Mouse (Mus musculus) small intestine, adult 2 months (tissue): Measurements from ENCODE around the gene Suclg2.

Experiments
- CTCF ChIP-seq: fragments of 200-500 bp; IDR thresholded peaks from 2 replicates; pipeline ENCODE4 v1.5.1; 2012; ENCODE audit warnings: low read depth, mild to moderate bottlenecking, control low read depth, inconsistent platforms, low read length, moderate library complexity, mixed read lengths; ENCODE audit not compliant: insufficient replicate concordance, insufficient read length; ENCODE audit errors: extremely low read depth
- POLR2A ChIP-seq: fragments of 200-500 bp; IDR thresholded peaks from 2 replicates; pipeline ENCODE4 v1.6.1; 2012; ENCODE audit warnings: low read depth, mild to moderate bottlenecking, control low read depth, inconsistent platforms, low read length, moderate library complexity

GRCm38 (mm10) chr6:95759558-95760172, 41.1 kb upstream of the Suclg2 start:
- TF ChIP-seq CTCF, result no peak
- no peak for TF ChIP-seq POLR2A
